Mouse (Mus musculus) C2C12 (cell line): ENCODE measurements around the gene Gm28035.

ENCODE experiments used
- CTCF ChIP-seq: IDR thresholded peaks from one replicate; pipeline ENCODE4 v1.5.1; 2011; ENCODE audit not compliant: control insufficient read depth, insufficient read depth, insufficient read length
- FOSL1 ChIP-seq: IDR thresholded peaks from one replicate; pipeline ENCODE4 v1.8.0; 2011; ENCODE audit warnings: mild to moderate bottlenecking, low read length; ENCODE audit not compliant: poor library complexity, insufficient read depth, severe bottlenecking
- MAX ChIP-seq: IDR thresholded peaks from one replicate; pipeline ENCODE4 v1.6.1; 2011; ENCODE audit warnings: mild to moderate bottlenecking, control low read depth
- USF1 ChIP-seq: IDR thresholded peaks from one replicate; pipeline ENCODE4 v1.6.1; 2011; ENCODE audit warnings: low read depth, mild to moderate bottlenecking, control low read depth, moderate library complexity

DNA sequence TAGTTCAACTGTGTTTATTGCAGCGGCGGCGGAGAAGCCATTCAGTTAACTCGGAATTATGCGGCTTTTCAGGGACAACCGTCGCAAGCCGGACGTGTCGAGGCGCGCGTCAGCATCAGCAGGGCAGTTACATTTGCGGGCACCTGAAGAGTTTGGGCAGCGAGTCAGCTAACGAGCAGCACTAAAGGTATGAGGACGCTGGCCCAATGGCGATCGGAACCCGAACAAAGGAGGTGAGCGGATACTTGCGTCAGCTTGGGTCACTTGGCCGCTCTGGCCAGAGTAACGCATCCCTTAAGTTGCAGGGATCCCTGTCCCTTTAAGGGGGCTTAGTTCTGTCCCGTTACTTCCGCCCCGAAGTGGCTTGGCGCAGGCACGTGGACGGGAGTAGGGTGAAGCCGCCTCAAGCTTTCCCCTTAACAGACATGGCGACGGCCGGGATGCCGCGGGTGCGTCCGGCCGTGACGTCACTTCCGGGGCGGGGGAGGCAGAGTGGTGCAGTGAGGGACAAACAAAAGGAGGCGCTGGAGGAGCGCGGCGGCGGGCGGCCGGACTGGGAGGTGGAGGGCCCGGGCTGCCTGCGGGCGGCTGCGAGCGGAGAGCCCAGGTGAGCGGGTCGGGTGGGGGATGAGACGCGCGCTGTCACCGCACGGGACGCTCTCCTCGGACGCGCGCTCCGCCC is 3.0 kb upstream of the Gm28035 start, which contains the start of gene Lrrc8a:
- TF ChIP-seq FOSL1: no peak
- peak; percentile 67 for TF ChIP-seq CTCF
- TF ChIP-seq USF1: peak; percentile 91
- peak; percentile 97 for TF ChIP-seq MAX
